Mouse (Mus musculus) liver, adult 2 months (tissue): ENCODE data around the gene Adam10. TPM values are rescaled to one million over a fixed set of nuclear protein-coding genes. Genes with fewer than 3 reads are reported as not detected.
A peak's percentile ranks its signal among the peaks of the same experiment; 100 is the strongest.

Experiments used
- DNase-seq: peaks from one replicate; pipeline ENCODE4 v3.0.0-alpha.2; 2011; ENCODE audit warnings: low read depth, low spot score; ENCODE audit errors: extremely low read depth
- H3K27ac ChIP-seq: fragments of 200-500 bp; replicated peaks from 2 replicates; pipeline ENCODE4 v1.5.1; 2012; ENCODE audit warnings: low read depth, mild to moderate bottlenecking, control low read depth, inconsistent platforms, low read length; ENCODE audit not compliant: insufficient read depth
- H3K27me3 ChIP-seq: fragments of 200-500 bp; 2 replicates; pipeline ENCODE4 v1.6.1; 2012; ENCODE audit warnings: mild to moderate bottlenecking, moderate library complexity, low read length, inconsistent platforms; ENCODE audit not compliant: control insufficient read depth, insufficient read depth
- H3K36me3 ChIP-seq: fragments of 200-500 bp; 2 replicates; pipeline ENCODE4 v1.6.1; 2012; ENCODE audit warnings: low read length, inconsistent platforms; ENCODE audit not compliant: control insufficient read depth, insufficient read depth
- H3K4me1 ChIP-seq: fragments of 200-500 bp; 2 replicates; pipeline ENCODE4 v1.6.1; 2011; ENCODE audit warnings: low read length; ENCODE audit not compliant: control insufficient read depth, insufficient read depth
- H3K4me3 ChIP-seq: fragments of 200-500 bp; 2 replicates; pipeline ENCODE4 v1.5.1; 2011; ENCODE audit warnings: low read depth, mild to moderate bottlenecking, control low read depth, low read length, moderate library complexity; ENCODE audit not compliant: insufficient read depth
- H3K79me2 ChIP-seq: fragments of 200-500 bp; 2 replicates; pipeline ENCODE4 v1.6.1; 2012; ENCODE audit warnings: inconsistent platforms, mild to moderate bottlenecking, low read length, moderate library complexity; ENCODE audit not compliant: control insufficient read depth, insufficient read depth
- H3K9ac ChIP-seq: fragments of 200-500 bp; 2 replicates; pipeline ENCODE4 v1.6.1; 2012; ENCODE audit warnings: low read depth, mild to moderate bottlenecking, control low read depth, inconsistent platforms, low read length
- CTCF ChIP-seq: fragments of 200-500 bp; IDR thresholded peaks from 2 replicates; pipeline ENCODE4 v1.5.1; 2011; ENCODE audit warnings: low read depth, low read length, control low read depth
- POLR2A ChIP-seq: fragments of 200-500 bp; IDR thresholded peaks from 2 replicates; pipeline ENCODE4 v1.6.1; 2011; ENCODE audit warnings: low read length, control low read depth; ENCODE audit not compliant: insufficient read depth; ENCODE audit errors: extremely low read depth
- WGBS: fragments of 180-500 bp; shearing (Covaris S2); methylation state at CpG from one replicate; pipeline ENCODE4 v1.1.7; 2018; 5-methylcytosine and 5-hydroxymethylcytosine counted together
- polyA plus RNA-seq: library from polyadenylated mRNA; depleted of rRNA; stranded (reverse); fragments of >200 nt; gene quantifications from 2 replicates; pipeline ENCODE4 v1.2.3, GENCODE M21; 2012; rRNA removed
- total RNA-seq: library from RNA; depleted of rRNA; stranded (reverse); fragments of >200 nt; gene quantifications from 2 replicates; pipeline ENCODE4 v1.2.3, GENCODE M21; 2014; rRNA removed

Gene Adam10
- total and polyA plus RNA-seq, 2 experiments, result 4.9 to 16.8 TPM

DNA sequence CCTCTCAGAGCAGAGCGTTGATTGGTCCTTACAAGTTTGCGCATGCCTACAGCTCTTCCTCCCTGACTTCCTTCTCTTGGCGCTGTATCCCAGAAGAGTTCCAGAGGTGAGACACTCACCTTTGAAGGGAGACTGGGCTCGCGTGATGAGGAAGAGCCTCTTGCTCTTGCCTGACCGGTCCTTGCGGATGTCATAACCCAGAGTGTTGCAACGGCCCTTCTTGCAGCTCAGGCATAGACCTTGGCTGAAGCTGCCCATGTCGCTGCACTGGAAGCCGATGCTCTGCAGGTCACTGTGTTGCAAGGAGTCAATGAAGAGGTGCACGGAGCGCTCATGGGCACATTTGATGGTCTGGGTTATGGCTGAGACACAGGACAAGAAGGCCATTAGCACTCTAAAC lies 133.8 kb downstream of the Adam10 start:
- 51% methylated on average over 12 of the region's 12 CpGs for WGBS
- H3K9ac ChIP-seq, result no peak overlapping the region
- TF ChIP-seq POLR2A, result no peak
- H3K79me2 ChIP-seq, result no peaks in the 10 kb centered on the region
- peak; percentile 71 for DNase-seq
- H3K36me3 ChIP-seq, result peaks cover 18% of the 10 kb centered on the region; the same call in 1 of the 2 replicates
- H3K27me3 ChIP-seq, result no peaks in the 10 kb centered on the region
- no peak overlapping the region for H3K4me3 ChIP-seq
- H3K4me1 ChIP-seq, result no peaks in the 10 kb centered on the region
- H3K27ac ChIP-seq, result no peak overlapping the region

DNA sequence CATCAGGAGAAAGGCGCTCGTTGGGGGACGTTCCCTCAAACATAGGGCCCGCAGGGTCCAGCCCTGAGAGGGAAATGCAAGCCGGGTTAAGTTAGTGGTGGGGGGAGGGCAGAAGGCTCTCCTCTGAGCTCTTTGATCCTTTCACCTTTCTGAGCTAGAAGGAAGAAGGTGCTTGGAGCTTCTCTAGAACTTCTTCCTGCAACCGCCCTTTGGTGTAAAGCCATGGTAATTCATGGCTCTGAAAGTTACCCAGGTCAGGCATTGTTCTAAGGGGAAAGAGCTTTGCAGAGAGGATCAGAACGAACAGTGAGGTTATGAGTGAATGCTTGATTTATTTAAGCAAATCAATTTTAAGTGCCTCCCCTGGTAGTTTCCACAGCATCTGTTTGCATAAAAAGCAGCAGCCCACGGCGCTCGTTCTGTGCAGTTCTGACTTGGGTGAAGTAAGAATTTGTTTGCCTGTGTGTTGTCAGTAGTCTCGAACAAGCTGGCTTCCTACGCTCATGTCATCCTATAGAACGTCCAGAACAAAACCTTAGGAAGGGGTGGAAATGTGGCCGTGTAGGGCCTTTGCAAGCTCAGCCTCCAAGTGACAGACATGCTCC lies 138.0 kb downstream of the Adam10 start:
- H3K79me2 ChIP-seq, result no peaks in the 10 kb centered on the region
- H3K4me1 ChIP-seq, result no peaks in the 10 kb centered on the region
- no peak for TF ChIP-seq POLR2A
- no peak for TF ChIP-seq CTCF
- H3K27me3 ChIP-seq, result no peaks in the 10 kb centered on the region
- no peak for DNase-seq
- no peak overlapping the region for H3K4me3 ChIP-seq
- no peak overlapping the region for H3K9ac ChIP-seq
- H3K27ac ChIP-seq, result no peak overlapping the region
- 92% methylated on average over 14 of the region's 14 CpGs for WGBS
- H3K36me3 ChIP-seq, result peaks cover 5% of the 10 kb centered on the region; the same call in 1 of the 2 replicates

DNA sequence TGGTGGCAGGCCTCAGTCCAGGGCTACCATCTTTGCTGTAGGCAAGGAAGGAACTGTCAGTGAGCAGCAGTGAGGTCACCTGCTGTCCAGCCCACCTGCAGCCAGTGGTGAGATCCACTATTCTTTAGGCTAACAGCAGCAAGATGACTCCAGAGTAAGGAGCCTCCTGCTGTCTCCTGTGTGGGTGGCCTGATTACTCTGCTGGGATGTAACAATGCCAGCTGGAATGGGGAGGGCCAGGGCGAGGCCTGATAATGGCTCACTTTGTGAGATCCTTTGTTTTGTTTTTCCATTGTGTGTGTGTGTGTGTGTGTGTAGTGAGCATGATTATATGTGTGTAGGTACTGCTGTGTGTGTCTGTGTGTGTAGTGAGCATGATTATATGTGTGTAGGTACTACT lies 138.6 kb downstream of the Adam10 start:
- Histone ChIP-seq H3K36me3 (peaks cover 5% of the 10 kb centered on the region; the same call in 1 of the 2 replicates), H3K27ac (no peak overlapping the region), H3K4me3 (no peak overlapping the region), H3K79me2 (no peaks in the 10 kb centered on the region), H3K27me3 (no peaks in the 10 kb centered on the region), H3K9ac (no peak overlapping the region), H3K4me1 (no peaks in the 10 kb centered on the region)
- WGBS, result 95% methylated on average over 1 of the region's 1 CpGs
- no peak for DNase-seq
- TF ChIP-seq POLR2A (no peak), CTCF (no peak)

DNA sequence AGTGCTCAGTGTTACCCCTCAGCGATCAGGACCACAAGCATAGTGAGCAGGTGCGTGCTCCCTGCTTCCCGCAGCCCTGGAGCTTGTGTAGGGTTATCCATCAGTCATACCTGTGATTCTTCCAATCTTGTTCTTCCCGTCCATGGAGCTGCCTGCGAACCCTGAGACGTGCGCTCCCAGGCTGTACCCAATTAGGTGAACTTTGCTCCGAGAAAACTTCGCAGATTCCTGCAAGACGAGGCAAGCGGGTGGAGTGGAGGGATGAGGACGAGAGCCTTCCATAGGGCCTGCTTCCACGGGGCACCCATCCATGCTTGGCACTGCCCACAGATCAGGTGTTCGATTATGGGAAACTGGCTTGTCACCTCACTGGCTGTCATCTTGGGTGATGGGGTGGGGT lies 139.9 kb downstream of the Adam10 start:
- Histone ChIP-seq H3K27me3 (no peaks in the 10 kb centered on the region), H3K79me2 (no peaks in the 10 kb centered on the region), H3K9ac (no peak overlapping the region), H3K36me3 (peaks cover 6% of the 10 kb centered on the region; the same call in 1 of the 2 replicates), H3K4me1 (peaks cover under 1% of the 10 kb centered on the region; the same call in 1 of the 2 replicates), H3K4me3 (no peak overlapping the region), H3K27ac (no peak overlapping the region)
- TF ChIP-seq CTCF (no peak), POLR2A (no peak)
- DNase-seq, result no peak
- WGBS, result 92% methylated on average over 14 of the region's 14 CpGs

DNA sequence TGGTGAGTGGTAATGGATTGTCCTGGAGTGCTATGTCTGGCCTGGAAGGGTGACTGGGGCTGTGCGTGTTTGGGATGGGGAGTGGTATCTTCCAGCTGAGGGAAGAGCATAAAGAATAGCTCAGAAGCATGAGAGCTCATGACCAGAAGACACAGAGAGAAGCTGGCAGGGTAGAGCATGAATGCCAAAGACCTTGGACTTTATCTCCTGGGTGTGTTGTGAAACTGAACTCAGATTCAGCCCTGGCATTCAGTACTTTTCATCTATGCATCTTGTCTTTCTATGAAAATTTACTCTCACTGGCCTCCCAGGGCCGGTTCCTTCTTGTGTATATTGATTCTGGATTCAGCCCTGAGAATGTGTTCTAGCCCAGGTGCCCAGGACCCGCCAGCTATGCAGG lies 145.3 kb downstream of the Adam10 start:
- no peak overlapping the region; the same call in 1 of the 2 replicates for H3K27ac ChIP-seq
- no peaks in the 10 kb centered on the region for H3K79me2 ChIP-seq
- no peak for TF ChIP-seq POLR2A
- TF ChIP-seq CTCF, result no peak
- no peak overlapping the region for H3K9ac ChIP-seq
- DNase-seq, result peak; percentile 85
- peaks cover 19% of the 10 kb centered on the region for H3K4me1 ChIP-seq
- H3K27me3 ChIP-seq, result no peaks in the 10 kb centered on the region
- no peak overlapping the region for H3K4me3 ChIP-seq
- WGBS, result 31% methylated on average over 3 of the region's 3 CpGs
- peaks cover 2% of the 10 kb centered on the region; the same call in 1 of the 2 replicates for H3K36me3 ChIP-seq

DNA sequence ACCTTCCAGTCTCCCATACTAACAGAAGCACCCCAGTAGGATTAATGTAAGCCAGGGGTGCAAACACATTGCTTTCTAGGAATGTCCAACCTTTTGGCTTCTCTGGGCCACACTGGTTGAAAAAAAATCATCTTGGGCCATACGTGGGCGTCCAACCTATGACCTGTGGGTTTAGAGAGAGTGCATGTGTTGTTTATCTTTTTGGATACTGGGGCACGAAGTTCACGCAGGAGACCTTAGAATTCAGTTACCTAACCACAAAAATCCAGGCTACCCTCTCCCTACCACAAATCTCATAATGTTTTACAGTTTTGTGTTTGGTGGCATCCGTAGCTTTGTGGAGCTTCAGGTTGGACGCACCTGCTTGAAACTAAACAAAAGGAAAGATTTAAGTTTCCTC lies 149.1 kb downstream of the Adam10 start:
- H3K9ac ChIP-seq, result no peak overlapping the region
- H3K27me3 ChIP-seq, result no peaks in the 10 kb centered on the region
- H3K36me3 ChIP-seq, result peaks cover 2% of the 10 kb centered on the region; the same call in 1 of the 2 replicates
- no peak overlapping the region for H3K4me3 ChIP-seq
- whole genome bisulfite sequencing, result 32% methylated on average over 6 of the region's 6 CpGs
- TF ChIP-seq CTCF, result no peak
- H3K79me2 ChIP-seq, result peaks cover 3% of the 10 kb centered on the region; the same call in 1 of the 2 replicates
- H3K4me1 ChIP-seq, result peaks cover 20% of the 10 kb centered on the region
- DNase-seq, result peak; percentile 80
- H3K27ac ChIP-seq, result peak overlapping the region; percentile 23

Other genes with a start within 250 kb of the Adam10 start
- 18.4 and 21.1 TPM in 2 replicates for gene Rnf111, start 175.3 kb upstream of the Adam10 start, total RNA-seq
- 16.8 and 23.5 TPM in 2 replicates for gene Rnf111, start 175.3 kb upstream of the Adam10 start, polyA plus RNA-seq
- 16.5 and 17.6 TPM in 2 replicates for gene Sltm, start 136.2 kb upstream of the Adam10 start, total RNA-seq
- gene Sltm, start 136.2 kb upstream of the Adam10 start, polyA plus RNA-seq, result 2.8 and 3.5 TPM in 2 replicates
- 1.7 and 1.9 TPM in 2 replicates for gene Gm10642, start 22.7 kb upstream of the Adam10 start, total RNA-seq
- 1.4 and 1.6 TPM in 2 replicates for gene Gm10642, start 22.7 kb upstream of the Adam10 start, polyA plus RNA-seq
- 17.2 and 18.2 TPM in 2 replicates for gene Mindy2, start 21.8 kb upstream of the Adam10 start, total RNA-seq
- 2.5 and 3.0 TPM in 2 replicates for gene Mindy2, start 21.8 kb upstream of the Adam10 start, polyA plus RNA-seq